Mouse (Mus musculus) brain, embryonic 18.5 days (tissue): ENCODE results near the gene Tgfbr2.

ENCODE experiments used
- DNase-seq: peaks from one replicate; pipeline ENCODE4 v3.0.0-alpha.2; 2012; ENCODE audit warnings: low read depth, low spot score

The Tgfbr2 gene

GRCm38 (mm10) chr9:116118332-116118872, 56.8 kb downstream of the Tgfbr2 start:
- no peak for DNase-seq

DNA sequence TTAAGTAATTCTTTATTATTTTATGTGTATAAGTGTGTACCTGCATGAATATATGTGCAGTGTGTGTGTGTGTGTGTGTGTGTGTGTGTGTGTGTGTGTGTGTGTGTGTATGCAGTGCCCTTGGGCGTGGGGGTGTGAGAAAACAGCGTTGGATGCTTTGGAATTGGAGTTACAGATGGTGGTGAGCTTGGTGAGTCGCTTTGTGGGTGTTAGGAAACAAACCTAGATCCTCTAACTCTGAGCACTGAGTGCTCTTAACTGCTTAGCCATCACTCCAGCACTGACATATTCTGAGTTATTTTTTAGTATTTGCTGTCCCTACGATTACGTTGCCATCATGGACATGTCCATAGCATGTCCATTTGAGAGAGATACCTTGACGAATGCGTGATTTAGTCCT, 59.3 kb downstream of the Tgfbr2 start:
- no peak for DNase-seq

- no peak for DNase-seq
Measured at GRCm38 (mm10) chr9:116114339-116114738, 60.8 kb downstream of the Tgfbr2 start.

DNA sequence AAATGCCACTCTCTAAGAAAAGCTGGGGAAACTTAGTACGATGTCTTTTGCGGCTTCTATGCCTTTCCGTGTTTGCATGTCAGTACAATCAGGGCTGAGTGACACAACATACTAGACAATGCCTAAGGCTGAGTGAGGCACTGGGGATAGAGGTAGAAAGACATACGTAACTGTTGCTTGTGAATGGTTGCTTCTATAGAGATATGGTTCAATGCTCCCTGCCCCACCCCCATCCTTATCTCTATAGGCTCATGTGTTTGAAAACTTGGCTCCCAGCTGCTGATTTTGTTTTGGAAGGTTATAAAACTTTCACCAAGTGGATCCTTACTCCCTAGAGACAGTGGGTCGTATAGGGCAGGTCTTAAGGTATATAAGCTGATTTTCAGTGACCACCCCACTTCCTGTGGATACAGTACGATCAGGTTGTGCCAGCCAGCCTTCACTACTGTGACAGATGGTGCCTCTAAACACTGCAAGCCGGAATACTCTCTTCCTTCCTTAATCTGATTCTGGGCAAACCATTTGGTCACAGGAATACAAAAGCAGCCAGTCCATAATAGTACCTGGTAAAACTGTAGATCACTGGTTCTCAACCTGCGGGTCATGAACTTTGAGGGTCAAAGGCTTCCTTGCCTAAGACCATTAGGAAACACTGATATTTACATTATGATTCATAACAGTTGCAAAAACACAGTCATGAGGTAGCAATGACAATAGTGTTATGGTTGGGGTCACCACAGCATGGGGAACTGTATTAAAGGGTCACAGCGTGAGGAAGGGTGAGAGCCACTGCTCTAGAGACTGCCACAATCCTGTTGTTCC, 63.8 kb downstream of the Tgfbr2 start:
- DNase-seq: no peak

DNA sequence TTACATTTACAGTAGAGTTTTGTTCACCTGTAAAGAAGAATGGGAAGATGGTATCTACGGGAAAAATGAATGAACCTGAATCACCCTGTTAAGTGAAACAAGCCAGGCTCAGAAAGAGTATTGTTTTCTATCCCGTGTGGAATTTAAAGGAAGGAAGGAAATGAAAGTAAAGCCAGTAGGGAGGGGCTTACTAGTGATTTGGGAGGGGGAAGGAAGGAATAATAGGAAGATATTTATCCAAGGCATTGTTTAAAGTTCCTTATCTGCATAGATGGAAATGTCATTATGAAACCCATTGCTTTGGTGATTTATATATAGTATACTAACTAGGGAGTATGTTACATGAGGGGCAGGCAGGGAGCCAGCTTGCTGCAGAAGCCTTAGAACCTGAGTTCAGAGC, 66.4 kb downstream of the Tgfbr2 start:
- DNase-seq: no peak

DNA sequence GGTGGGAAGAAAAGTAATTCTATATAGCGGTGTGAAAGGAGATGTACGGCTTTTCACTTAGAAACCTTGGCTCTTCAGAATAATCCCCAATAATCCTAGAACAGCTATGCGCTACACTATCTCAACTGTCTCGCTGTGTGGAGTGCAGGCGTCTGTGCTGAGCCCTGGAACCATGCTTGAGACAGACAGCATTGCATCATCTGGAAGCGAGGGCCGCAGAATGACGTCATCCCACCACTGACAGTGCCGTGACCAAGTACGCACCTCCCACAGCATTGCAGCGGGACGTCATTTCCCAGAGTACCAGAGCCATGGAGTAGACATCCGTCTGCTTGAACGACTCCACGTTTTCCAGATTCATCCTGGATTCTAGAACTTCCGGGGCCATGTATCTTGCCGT, 70.4 kb downstream of the Tgfbr2 start:
- no peak for DNase-seq

GRCm38 (mm10) chr9:116101842-116102241, 73.3 kb downstream of the Tgfbr2 start:
- DNase-seq: no peak

DNA sequence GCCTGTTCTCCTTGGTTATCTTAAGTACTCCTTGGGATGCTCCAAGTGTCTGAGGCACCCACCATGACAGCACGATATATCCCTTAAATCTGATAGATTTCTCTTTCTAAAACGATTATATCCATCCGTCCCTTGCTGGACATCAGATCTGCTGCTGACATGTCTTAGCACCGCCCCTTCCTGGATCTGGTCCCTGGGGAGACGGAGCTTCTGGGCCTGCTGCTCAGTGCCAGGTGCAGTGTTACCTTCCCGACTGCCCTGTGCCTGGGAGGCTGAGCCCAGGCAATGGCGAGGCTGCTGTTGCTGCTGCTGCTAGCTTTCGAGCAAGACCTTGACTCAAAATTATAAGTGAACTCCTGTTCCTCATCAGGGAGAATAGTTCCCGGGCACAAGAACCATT, 75.1 kb downstream of the Tgfbr2 start:
- DNase-seq: no peak

- DNase-seq: no peak
Measured at GRCm38 (mm10) chr9:116099596-116099993, 75.6 kb downstream of the Tgfbr2 start.

DNA sequence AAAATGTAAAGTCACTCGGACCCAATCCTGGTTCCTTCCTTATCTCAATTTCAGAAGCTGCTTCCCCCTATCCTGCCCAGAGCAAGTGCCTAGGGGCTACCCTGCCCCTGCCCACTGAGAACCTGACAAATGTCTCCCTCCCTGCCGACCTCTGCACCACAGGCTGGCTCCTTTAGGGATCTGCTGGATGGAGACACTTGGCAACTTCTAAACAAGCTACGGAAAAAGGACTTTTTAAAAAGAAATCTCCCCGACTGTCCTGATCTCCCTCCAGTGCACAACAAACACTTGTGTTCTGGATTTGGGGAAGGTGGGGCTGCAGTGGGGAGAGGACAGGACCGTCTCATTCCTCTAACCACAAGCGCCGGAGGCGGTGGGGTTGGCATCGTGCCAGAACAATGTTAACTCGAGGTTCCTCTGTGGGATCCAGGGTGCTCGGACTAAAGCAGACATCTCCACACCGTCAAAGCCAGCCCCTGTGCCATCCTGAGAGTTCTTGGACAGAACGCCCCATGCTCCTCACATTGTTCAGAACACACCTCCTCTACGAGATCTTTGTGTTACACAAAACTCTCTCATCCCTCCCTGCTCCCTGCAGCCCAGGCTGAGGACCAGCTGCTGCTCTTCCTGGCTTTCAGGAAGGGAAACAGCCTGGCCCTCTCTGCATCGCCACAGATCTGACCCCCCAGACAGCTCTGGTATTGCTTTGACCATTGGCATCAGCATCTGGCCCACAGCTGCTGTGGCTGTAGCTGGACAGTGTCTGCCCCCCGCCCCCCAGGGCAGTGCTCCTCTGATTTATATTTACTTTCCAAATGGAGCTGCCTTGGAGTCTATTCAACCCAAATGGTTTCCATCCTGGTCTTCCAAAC, 76.2 kb downstream of the Tgfbr2 start:
- no peak for DNase-seq

GRCm38 (mm10) chr9:116091921-116092320, 83.2 kb downstream of the Tgfbr2 start:
- DNase-seq: no peak

DNA sequence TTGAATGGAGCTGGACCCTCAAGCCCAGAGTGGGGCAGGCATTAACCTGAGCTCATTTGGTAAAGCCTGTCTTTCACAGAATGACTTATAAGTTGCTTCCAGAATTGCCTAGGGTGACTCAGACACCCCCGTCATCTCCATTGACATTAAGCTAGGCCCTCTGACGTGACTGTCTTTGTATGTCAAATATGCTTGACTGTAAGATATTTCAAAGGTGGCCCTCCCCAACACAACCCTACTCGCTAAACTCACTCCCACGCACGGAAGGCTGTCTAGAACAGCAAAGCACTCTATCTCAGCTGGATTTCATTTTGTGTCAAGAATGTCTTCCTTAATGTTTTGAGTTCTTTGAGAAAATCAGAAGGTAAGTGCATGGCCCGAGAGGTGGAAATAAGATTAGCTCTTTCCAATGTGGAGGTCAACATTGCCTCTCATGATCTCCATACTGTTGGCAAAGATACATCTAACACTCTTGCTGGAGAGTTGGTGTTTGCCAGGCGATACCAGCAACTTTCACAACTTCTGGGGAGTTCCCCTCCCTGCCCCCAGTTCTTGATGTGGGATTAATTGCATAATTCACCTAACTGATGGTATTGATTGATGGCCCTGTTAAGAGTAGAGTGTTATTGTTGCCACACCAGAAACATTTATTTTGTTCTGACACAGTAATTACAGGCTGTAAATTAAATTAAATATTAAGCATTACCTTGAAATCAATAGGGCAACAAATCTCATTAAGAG, 83.9 kb downstream of the Tgfbr2 start:
- DNase-seq: no peak

DNA sequence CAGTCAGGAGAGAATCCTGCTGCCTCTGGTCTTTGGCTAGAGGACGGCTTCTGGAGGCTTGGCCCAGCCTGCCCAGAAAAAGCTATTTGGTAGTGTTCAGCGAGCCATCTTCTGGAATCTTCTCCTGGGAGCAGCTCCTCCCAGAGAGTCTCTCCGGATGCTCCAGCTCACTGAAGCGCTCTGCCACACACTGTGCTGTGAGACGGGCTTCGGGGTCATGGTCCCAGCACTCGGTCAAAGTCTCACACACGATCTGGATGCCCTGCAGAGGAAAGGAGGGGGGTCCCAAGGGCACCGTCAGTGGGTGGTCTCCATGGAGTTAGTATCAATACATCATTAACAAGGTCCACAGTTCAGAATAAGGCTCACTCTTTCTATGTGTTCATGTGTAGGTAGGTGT, 84.9 kb downstream of the Tgfbr2 start:
- no peak for DNase-seq

DNA sequence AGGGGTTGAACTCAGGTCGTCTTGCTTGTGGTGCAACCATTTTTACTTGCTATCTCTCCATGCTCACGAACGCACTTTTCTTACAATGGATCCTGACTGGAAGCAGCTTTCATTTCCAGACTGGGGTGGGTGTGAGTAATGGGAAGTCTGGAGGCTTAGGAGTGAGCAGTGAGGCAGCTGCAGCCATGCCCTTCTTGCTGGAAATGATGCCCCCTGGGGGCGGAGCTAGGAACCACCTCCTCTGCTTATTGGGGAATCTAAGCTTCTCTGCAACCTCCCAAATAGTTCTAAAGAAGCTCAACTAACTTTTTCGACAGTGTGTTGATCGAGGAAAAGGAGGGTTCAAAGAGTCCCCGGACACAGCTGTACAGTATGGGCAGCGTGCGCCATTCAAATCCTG, 86.2 kb downstream of the Tgfbr2 start:
- DNase-seq: no peak

DNA sequence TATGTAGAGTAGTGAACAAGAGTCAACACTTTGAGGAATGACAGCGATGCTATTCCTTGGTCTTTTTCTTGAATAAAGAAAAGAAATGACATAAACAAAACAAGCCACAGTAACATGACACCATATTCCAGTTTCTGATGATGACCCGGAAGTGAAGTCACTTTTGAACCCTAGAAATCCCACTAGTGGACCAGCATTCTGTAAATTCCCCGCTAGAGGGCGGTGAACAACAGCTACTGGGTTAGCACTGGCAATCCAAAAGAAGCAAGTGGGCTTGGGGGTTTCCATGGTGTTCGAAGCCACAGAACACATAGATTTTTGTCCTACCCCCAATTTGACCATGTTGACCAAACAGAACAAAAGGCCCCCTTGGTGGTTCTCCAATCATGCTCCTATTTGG, 87.3 kb downstream of the Tgfbr2 start:
- DNase-seq: no peak

GRCm38 (mm10) chr9:116087263-116087662, 87.9 kb downstream of the Tgfbr2 start:
- no peak for DNase-seq

- DNase-seq: no peak
Measured at GRCm38 (mm10) chr9:116085999-116086398, 89.2 kb downstream of the Tgfbr2 start.

GRCm38 (mm10) chr9:116084324-116084931, 90.7 kb downstream of the Tgfbr2 start:
- DNase-seq: no peak

DNA sequence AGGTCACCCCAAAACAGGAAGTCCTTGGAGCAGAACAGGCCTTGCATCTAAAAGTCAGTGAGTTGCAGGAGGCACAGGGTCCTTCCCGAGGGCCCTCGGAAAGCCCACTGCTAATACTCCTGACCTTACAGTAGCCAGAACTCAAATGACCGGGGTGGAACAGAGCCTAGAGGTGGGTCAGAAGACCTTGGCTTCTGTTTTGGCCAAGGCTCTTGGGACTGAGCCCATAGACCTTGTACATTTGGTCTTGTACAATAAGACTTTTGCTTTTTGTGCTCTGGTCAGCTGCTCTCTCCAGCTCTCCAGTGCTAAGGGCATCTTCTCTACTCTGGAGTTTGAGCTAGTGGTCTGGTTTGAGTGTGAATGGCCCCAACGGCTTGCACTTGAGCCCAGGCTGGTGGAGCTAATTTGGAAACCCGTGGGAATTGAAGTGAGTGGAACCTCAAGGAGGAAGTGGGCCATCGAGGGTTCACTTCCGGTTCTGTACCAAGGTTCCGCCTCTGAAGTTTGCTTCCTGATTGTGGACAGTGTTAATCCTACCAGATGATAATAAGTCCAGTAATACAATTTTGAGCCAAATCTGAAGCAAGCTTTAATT, 91.3 kb downstream of the Tgfbr2 start:
- no peak for DNase-seq

DNA sequence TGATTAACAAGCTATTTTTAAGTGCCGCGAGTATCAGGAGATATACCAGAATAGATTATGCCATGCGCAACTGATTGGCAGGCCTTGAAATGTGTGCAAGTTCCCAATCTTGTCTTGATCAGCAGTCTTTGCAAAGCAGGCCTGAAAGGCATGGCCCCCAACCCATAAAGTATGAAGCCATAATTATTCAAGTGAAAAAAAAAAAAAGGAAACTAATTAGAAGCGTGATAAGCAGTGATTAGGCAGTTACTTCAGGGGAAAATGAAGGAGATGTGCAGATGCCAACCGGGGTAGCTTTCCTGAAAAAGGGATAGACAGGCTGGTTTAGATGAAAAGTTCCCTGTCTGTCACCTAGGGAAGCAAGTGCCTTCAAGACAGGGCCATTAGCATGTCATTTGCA, 91.9 kb downstream of the Tgfbr2 start:
- no peak for DNase-seq

- DNase-seq: no peak
Measured at GRCm38 (mm10) chr9:116081781-116082180, 93.4 kb downstream of the Tgfbr2 start.
